Mouse (Mus musculus) thymus, postnatal 10 days (tissue): ENCODE data around the gene Ccpg1os.
A peak's percentile ranks its signal among the peaks of the same experiment; 100 is the strongest.

Experiments
- DNase-seq, 2 experiments: peaks; one replicate each; pipeline ENCODE4 v3.0.0; 2021; ENCODE audit warnings: low spot score in 2 of 2

Ccpg1os gene

GRCm38 (mm10) chr9:72983066-72983465 is 2.1 kb downstream of the Ccpg1os start:
- DNase-seq = no peak

DNA sequence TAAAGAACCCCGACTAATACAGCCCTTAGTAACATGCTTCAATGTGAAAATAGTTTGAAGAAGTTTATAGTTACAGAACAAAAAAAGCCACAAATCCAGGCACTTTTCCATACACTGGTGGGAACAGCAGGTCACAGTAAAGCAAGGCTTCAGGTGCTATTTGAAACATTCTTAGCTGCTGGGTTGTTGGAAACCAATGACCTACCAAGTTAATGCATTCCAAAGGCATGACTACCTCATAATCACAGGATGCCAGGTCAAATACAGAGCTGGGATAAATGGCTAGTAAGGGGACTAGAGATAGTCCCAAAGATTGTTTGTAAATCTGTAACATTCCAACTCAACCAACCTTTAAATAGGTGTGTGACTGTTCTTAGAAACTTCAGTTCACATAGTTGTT is 9.9 kb downstream of the Ccpg1os start:
- no peak for DNase-seq

GRCm38 (mm10) chr9:72974734-72975133 is 10.4 kb downstream of the Ccpg1os start:
- no peak for DNase-seq

DNA sequence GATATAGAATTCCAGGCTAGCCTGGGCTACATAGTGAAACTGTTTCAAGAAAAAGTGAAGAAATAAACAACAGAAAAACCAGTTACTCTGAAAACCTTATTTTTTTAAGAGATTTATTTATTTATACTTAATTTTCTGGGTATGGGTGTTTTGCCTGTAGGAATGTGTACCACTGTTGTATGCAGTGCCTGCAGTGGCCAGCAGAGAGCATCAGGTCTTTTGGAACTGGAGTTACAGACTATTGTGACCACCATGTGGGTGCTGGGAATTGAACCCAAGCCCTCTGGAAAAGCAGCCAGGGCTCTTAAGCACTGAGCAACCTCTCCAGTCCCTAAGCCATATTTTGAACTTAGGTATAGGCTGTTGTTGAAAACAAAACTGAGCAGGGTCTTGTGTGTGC is 12.2 kb downstream of the Ccpg1os start:
- DNase-seq = no peak

DNA sequence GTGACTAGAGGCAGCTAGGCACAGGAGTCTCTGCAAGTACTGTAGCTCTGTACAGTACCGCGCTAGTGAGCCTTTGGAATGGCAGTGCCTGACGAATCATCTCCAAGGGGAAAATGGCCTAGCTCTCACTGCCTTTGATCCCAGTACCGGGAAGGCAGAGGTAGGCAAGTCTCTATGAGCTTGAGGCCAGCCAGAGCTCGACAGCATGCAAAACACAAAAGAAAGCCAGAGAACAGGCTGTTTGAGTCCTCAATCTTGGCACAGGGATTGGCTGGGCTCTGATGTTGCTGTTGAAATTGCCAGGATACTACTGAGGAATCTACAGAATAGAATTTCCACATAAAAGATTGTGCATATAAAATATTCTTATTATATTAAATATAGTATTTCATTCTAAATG is 12.7 kb downstream of the Ccpg1os start:
- DNase-seq = no peak

- peak; percentile 7 to 16 for DNase-seq
These were observed 15.3 kb downstream of the Ccpg1os start for GRCm38 (mm10) chr9:72969874-72970273.

GRCm38 (mm10) chr9:72968349-72969061 is 16.7 kb downstream of the Ccpg1os start:
- peak; percentile 41 to 67 for DNase-seq

DNA sequence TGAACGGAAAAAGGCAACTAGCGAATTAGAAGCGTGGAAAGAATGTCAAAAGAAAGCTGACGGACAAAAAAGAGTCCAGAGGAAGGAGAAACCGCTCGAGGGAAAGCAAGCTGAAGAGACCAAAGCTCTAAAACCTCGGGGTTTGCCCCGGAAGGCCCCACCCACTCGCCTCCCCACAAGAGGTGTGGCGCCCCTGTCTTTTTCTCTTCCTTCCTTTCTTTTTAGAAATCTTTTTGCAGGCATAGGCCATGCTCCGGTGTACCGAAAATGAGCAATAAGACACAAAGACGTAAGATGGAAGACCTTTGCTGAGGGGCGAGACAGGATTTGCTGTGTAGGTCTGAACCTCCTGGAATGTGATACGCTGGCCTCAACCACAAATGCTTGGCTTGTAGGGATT is 23.2 kb downstream of the Ccpg1os start:
- peak; percentile 53 to 61 for DNase-seq

GRCm38 (mm10) chr9:72961346-72961745 is 23.8 kb downstream of the Ccpg1os start:
- DNase-seq = no peak

DNA sequence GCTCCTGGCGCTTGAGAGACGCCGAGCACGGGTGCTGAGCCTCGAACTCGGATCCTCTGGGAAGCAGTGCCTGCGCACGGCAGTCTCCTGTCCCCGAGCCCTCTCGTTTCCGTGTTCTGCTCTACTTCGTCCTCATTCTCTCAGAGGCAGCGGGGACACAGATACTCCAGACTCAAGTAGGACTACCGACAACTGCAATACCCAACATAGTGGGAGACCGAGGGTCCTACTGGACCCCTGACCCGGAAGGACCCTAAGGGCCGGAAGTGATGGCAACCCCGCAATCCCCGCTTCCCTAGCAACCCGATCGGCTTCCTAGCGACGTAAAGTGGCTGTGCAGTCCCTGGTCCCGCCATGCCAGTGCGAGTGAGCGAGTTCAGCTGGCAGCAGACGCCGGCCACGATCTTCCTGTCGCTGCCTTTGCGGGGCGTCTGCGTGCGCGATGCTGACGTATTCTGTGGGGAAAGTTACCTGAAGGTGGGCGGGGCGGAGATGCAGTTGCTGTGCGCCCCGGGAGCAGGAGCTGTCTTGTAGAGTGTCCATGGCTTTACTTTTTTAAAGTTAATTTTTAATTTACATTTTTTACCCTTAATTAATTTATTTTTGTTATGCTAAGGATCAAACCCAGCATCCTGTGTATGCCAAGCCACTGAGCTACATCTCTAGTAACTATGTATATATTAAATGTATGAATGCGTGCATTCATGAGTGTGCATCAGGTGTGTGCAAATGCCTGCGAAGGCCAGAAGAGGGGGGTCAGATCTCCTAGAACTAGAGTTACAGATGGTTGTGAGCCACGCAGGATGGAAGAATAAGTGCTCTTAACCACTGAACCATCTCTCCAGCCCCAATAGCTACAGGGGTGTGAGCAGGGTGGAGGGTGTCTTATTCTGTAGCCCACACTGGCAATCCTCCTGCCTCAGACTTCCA is 26.4 kb downstream of the Ccpg1os start, which contains the start of the genes Dyx1c1 and Gm44503:
Gene Dyx1c1, plus strand, starts transcription at position 265 of the 930 bp plus-strand sequence.
Gene Gm44503, plus strand, starts transcription at position 332 of the 930 bp plus-strand sequence.
- DNase-seq = peak; percentile 73 to 75

DNA sequence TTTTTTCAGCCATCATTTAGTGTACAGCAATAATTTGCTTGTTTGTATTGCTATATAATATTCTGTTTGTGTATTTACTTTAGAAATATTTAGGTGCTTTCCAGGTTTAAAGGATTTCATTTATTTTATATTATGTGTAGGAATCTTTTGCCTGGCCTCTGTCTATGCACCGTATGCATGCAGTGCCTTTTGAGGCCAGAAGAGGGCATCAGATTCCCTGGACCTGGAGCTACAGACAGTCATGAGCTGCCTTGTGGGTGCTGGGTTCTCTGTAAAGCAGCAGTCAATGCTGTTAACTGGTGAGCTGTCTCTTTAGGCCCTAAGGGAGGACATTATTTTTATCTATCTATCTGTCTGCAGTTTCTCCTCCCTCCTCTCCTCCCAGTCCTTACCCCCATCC is 29.6 kb downstream of the Ccpg1os start:
- peak; percentile 47 to 59 for DNase-seq

DNA sequence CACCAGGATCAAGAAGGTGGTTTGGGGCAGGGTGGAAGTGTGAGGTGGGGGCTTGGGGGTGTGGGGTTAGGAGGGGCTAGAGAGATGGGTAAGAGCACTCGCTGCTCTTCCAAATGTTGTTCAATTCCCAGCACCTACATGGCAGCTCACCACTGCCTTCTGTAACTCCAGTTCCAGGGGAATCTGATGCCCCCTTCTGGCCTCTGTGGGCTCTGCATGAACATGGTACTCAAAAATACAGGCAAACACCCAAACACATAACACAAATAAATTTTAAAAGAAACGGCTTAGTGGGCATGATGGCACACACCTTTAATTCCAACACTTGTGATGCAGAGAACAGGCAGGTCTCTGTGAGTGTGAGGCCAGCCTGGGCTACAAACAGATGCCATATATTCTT is 30.4 kb downstream of the Ccpg1os start:
- peak in 1 of 2 experiments; percentile 20 for DNase-seq

DNA sequence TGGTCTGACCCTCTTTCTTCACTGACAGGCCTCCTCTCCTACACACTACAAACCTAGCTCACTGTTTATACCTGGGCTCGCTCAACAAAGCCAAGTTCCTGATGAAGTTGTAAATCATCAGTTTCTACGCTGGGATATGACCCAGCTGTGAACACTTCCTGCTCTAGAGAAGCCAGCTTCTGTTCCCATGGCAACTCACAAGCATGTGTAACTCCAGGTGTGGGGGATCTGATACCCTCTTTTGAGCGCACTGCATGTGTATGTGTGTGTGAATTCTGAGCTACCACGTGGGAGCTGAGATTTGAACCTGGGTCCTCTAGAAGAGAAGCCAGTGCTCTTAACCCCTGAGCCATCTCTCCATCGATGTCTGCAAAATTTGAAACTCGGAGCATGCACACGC is 35.6 kb downstream of the Ccpg1os start:
- DNase-seq = no peak

GRCm38 (mm10) chr9:72947010-72947409 is 38.2 kb downstream of the Ccpg1os start:
- DNase-seq = no peak

GRCm38 (mm10) chr9:72944286-72944685 is 40.9 kb downstream of the Ccpg1os start:
- no peak for DNase-seq

DNA sequence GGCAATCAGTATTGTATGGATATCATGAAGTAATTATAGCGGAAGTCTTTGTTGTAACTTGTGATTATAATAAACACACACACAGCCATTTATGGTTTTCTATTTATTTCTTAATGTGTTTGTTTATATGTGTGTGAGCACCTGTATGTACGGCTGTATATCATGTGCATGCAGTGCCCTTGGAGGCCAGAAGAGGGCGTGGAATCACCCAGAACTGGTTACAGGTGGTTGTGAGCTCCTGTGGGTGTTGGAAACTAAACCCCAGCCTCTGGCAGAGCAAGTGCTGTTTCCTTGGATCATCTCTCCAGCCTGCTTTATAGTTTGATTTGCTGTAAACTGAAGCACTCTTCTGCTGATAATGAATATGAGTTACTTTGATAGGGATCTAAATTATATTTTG is 41.8 kb downstream of the Ccpg1os start:
- DNase-seq = no peak

- DNase-seq = no peak
These were observed 48.9 kb downstream of the Ccpg1os start for GRCm38 (mm10) chr9:72936301-72936700.

GRCm38 (mm10) chr9:72935309-72935708 is 49.9 kb downstream of the Ccpg1os start:
- no peak for DNase-seq

DNA sequence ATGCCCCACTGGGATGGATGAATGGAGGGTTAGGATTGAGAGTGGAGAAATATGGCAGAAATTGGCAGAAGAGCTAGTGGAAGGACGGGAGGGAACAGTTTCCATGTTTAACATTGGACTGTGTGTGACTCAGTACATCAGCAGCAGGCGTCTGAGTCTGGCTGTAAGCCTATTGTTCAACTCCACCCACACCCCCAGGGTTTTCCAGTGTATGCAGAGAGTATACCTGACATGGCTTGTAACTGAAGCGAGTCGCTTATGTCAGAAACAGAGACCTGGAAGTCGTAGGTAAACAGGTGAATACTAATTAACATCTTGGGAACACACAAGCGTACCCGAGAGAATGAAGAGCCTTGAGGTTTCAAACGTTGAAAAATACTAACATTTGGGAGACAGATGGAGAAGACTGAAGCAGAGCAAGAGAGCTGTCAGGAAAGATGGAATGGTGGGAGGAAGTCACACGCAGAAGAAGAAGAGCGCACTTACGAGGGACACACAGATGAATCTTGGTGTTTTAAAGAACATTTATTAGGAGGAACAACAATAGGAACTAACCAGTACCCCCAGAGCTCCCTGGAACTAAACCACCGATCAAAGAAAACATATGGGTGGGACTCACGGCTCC is 53.9 kb downstream of the Ccpg1os start:
- no peak for DNase-seq
